Mouse (Mus musculus) myocyte (in vitro differentiated cells): ENCODE data around the gene 1700123O20Rik. TPM values are rescaled to one million over a fixed set of nuclear protein-coding genes. Genes with fewer than 3 reads are reported as not detected.
A peak's percentile ranks its signal among the peaks of the same experiment; 100 is the strongest.

Source experiments
- H3K27me3 ChIP-seq: one replicate; pipeline ENCODE4 v1.6.1; 2011; ENCODE audit not compliant: control insufficient read depth, insufficient read depth, insufficient read length
- H3K36me3 ChIP-seq: one replicate; pipeline ENCODE4 v1.6.1; 2011; ENCODE audit not compliant: control insufficient read depth, insufficient read depth
- H3K4me2 ChIP-seq: one replicate; pipeline ENCODE4 v1.6.1; 2011; ENCODE audit warnings: low read depth, control low read depth
- H3K4me3 ChIP-seq: one replicate; pipeline ENCODE4 v1.5.1; 2011; ENCODE audit warnings: mild to moderate bottlenecking, control low read depth, moderate library complexity
- H3K79me2 ChIP-seq: one replicate; pipeline ENCODE4 v1.6.1; 2011; ENCODE audit not compliant: control insufficient read depth, insufficient read depth
- H3ac ChIP-seq: one replicate; pipeline ENCODE4 v1.6.1; 2011; ENCODE audit not compliant: control insufficient read depth, insufficient read length
- CEBPB ChIP-seq: IDR thresholded peaks from 2 replicates; pipeline ENCODE4 v1.6.1; 2011; ENCODE audit warnings: mild to moderate bottlenecking, moderate library complexity; ENCODE audit not compliant: poor library complexity, insufficient read depth, severe bottlenecking
- E2F4 ChIP-seq: IDR thresholded peaks from one replicate; pipeline ENCODE4 v1.6.1; 2011; ENCODE audit warnings: mild to moderate bottlenecking, control low read depth, moderate library complexity; ENCODE audit not compliant: insufficient read depth
- MAX ChIP-seq: IDR thresholded peaks from one replicate; pipeline ENCODE4 v1.6.1; 2011; ENCODE audit warnings: low read depth, mild to moderate bottlenecking, control low read depth
- MYOD1 ChIP-seq, 3 experiments: IDR thresholded peaks; one replicate each; pipeline ENCODE4 v1.6.1; 2011; ENCODE audit warnings: control low read depth in 2 of 3, low read depth in 2 of 3, mild to moderate bottlenecking in 2 of 3, moderate library complexity in 1 of 3; ENCODE audit not compliant: insufficient read length in 2 of 3, control insufficient read depth in 1 of 3
- MYOG ChIP-seq, 3 experiments: IDR thresholded peaks; one replicate each; pipeline ENCODE4 v1.6.1; 2011; ENCODE audit warnings: control low read depth in 2 of 3, low read depth in 2 of 3, mild to moderate bottlenecking in 2 of 3; ENCODE audit not compliant: insufficient read length in 2 of 3, control insufficient read depth in 1 of 3, insufficient read depth in 1 of 3
- POLR2A ChIP-seq: IDR thresholded peaks from one replicate; pipeline ENCODE4 v1.6.1; 2011; ENCODE audit warnings: low read depth, mild to moderate bottlenecking, control low read depth, moderate library complexity; ENCODE audit not compliant: insufficient read length
- POLR2AphosphoS2 ChIP-seq: IDR thresholded peaks from one replicate; pipeline ENCODE4 v1.6.1; 2011; ENCODE audit warnings: low read depth, control low read depth; ENCODE audit not compliant: insufficient read length
- REST ChIP-seq: IDR thresholded peaks from one replicate; pipeline ENCODE4 v1.6.1; 2011; ENCODE audit warnings: mild to moderate bottlenecking, control low read depth, moderate library complexity; ENCODE audit not compliant: insufficient read depth, insufficient read length
- SRF ChIP-seq: IDR thresholded peaks from one replicate; pipeline ENCODE4 v1.6.1; 2011; ENCODE audit warnings: low read depth; ENCODE audit not compliant: control insufficient read depth, insufficient read length
- TCF12 ChIP-seq: IDR thresholded peaks from one replicate; pipeline ENCODE4 v1.6.1; 2011; ENCODE audit warnings: mild to moderate bottlenecking, control low read depth; ENCODE audit not compliant: poor library complexity, insufficient read depth, severe bottlenecking
- TCF3 ChIP-seq: IDR thresholded peaks from one replicate; pipeline ENCODE4 v1.6.1; 2011; ENCODE audit warnings: low read depth, control low read depth; ENCODE audit not compliant: insufficient read length
- USF1 ChIP-seq: IDR thresholded peaks from one replicate; pipeline ENCODE4 v1.6.1; 2011; ENCODE audit warnings: low read depth, mild to moderate bottlenecking, control low read depth, moderate library complexity
- polyA plus RNA-seq: library from polyadenylated mRNA; unstranded; fragments of >200 nt; fragmentation: generic; extraction: Trizol; gene quantifications from one replicate; pipeline ENCODE4 v1.2.1, GENCODE M21; 2012; ENCODE audit warnings: missing spikeins

The 1700123O20Rik gene
- polyA plus RNA-seq, 1 experiment: 36.3 TPM

DNA sequence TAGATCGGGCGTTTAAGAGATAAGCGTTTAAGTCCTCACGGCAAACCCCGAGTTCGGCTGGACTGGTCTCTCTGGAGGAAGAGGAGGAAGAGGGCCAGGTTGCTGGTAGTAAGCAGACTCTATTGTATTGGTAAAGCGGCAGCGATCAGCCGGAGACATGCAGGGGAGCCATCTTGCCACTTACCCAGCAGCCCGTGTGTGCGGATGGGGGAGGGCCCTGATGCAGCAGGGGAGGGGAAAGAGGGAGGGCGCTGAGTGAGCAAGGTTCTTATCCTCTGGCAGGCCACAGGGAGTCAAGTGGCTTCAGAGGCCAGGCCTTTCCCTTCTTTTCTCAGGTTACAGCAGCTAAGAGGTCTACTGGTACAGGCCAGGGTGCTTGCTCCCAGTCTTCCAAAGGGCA, 32.5 kb upstream of the 1700123O20Rik start:
- H3K27me3 ChIP-seq: no peaks in the 10 kb centered on the region
- peaks cover 12% of the 10 kb centered on the region for H3K36me3 ChIP-seq
- H3K79me2 ChIP-seq: peaks cover 28% of the 10 kb centered on the region
- H3K4me2 ChIP-seq: peak overlapping the region; percentile 90
- TF ChIP-seq SRF: no peak
- no peak for TF ChIP-seq TCF3
- no peak for TF ChIP-seq REST
- TF ChIP-seq POLR2A: peak; percentile 96
- peak; percentile 98 for TF ChIP-seq POLR2AphosphoS2
- no peak for TF ChIP-seq CEBPB
- TF ChIP-seq MYOG (IDR thresholded peaks at IDR 0.05; ENCODE audit: control insufficient read depth in 1 of 3, insufficient read depth in 1 of 3, insufficient read length in 2 of 3, low read depth in 2 of 3): no peak
- TF ChIP-seq E2F4: no peak
- H3K4me3 ChIP-seq: peak overlapping the region; percentile 57
- H3ac ChIP-seq: peak overlapping the region; percentile 33

DNA sequence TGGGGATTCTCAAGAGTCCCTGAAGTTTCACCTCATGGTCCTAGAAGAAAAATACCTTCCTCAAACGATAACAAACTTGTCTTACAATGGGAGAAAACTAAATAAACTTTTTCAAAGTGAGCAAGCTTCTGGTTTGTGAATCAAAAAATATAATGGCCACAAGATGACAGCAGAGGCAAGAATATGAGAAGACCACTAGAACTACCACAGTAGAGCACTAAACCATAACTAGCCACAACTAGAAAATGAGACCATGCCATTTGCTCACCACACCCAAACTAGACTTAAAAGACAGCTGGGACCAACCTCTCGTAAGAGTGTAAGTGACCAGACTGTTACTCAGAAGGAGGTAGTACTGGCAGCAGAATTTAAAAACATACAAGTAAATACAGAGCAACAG, 26.0 kb upstream of the 1700123O20Rik start:
- peaks cover 45% of the 10 kb centered on the region for H3K36me3 ChIP-seq
- TF ChIP-seq CEBPB: no peak
- TF ChIP-seq POLR2A: no peak
- TF ChIP-seq REST: no peak
- no peak for TF ChIP-seq SRF
- H3K4me2 ChIP-seq: no peak overlapping the region
- H3ac ChIP-seq: no peak overlapping the region
- no peak overlapping the region for H3K4me3 ChIP-seq
- no peaks in the 10 kb centered on the region for H3K27me3 ChIP-seq
- peaks cover 5% of the 10 kb centered on the region for H3K79me2 ChIP-seq

DNA sequence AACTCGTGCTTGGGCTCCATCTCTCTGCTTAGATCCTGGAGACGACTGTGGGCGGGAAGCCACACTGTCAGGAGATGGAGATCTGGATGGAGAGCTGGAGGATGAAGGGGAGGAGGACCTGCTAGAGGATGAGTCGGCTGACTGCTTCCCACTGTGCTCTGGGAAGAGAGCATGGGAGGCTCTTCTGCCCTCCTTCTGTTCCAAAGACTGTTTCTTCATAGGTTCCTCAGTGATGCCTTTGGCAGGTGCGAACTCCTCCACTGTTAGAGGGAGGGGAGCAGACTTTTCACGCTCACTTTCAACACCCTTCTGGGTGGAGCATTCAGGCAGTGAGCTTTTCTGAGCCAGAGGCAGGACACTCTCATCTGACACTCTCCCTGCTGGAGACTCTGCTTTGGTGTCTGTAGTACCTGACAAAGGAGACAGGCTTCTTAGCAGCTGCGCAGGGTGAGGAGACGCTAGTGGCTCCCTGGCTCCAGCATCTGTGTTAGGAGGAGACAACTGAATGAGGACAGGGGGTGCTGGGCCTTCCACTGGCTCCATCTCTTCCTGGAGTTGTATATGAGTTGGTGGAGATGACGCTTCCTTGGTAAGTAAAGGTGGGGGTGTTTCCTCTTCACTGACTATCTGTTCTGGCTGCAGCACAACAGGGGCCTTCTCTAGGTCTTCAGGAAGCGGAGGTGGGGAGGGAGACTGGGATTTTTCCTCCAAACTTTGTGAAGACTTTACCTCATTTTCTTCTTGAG, 21.4 kb upstream of the 1700123O20Rik start:
- no peaks in the 10 kb centered on the region for H3K27me3 ChIP-seq

DNA sequence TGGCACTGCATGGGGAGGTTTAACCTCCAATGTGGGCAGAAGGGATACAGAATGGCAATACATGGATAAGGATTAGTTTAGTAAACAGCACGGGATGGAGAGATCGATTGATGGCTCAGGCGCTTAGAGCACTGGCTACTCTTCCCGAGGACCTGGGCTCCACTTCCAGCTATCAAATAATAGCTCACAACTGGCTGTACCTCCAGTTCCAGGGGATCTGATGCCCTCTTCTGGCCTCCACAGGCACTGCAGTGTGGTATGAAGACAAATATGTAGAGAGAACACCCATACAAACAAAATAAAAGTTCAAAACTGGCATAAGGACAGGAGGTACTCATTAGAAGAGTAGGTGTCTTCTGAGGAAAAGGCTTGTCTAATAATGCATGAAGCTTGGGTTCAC, 16.6 kb upstream of the 1700123O20Rik start:
- Histone ChIP-seq H3K4me2 (no peak overlapping the region), H3K27me3 (no peaks in the 10 kb centered on the region), H3K36me3 (peaks cover 23% of the 10 kb centered on the region), H3ac (no peak overlapping the region), H3K79me2 (peaks cover 3% of the 10 kb centered on the region), H3K4me3 (no peak overlapping the region)
- TF ChIP-seq USF1 (no peak), POLR2A (no peak), TCF12 (no peak), MYOD1 (IDR thresholded peaks at IDR 0.05; ENCODE audit: control insufficient read depth in 1 of 3, insufficient read length in 2 of 3, low read depth in 2 of 3) (no peak), REST (no peak), E2F4 (no peak), CEBPB (no peak), SRF (no peak), TCF3 (no peak), MAX (no peak)

More for the DNA sequence above, 21.4 kb upstream of the 1700123O20Rik start:
- no peak overlapping the region for H3K4me3 ChIP-seq
- H3K4me2 ChIP-seq: no peak overlapping the region
- H3K79me2 ChIP-seq: no peaks in the 10 kb centered on the region
- H3K36me3 ChIP-seq: peaks cover 45% of the 10 kb centered on the region
- TF ChIP-seq POLR2A (no peak), TCF12 (no peak), REST (no peak), CEBPB (no peak), MYOD1 (IDR thresholded peaks at IDR 0.05; ENCODE audit: control insufficient read depth in 1 of 3, insufficient read length in 2 of 3, low read depth in 2 of 3) (no peak), MAX (no peak), SRF (no peak), E2F4 (no peak), TCF3 (no peak)
- H3ac ChIP-seq: no peak overlapping the region

DNA sequence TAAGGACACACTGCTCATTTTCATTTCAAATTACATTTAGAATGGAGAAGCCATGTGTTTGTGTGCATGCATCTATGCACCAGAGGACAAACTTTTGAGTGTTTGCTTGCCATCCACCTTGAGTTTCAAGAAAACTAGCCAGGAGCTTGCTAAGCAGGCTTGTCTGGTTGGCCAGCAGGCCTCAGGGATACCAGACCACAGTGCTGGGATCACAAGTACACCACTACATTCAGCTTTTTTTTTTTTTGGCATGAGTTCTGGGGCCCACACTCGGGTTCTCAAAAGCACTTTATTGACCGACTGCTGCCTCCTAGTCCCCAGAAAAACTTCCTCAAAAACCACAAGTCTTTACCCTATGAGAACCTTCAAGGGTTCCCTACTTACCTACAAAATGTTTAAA, 11.7 kb upstream of the 1700123O20Rik start:
- H3K79me2 ChIP-seq: peaks cover 3% of the 10 kb centered on the region
- no peaks in the 10 kb centered on the region for H3K27me3 ChIP-seq
- TF ChIP-seq TCF3 (no peak), MYOG (IDR thresholded peaks at IDR 0.05; ENCODE audit: control insufficient read depth in 1 of 3, insufficient read depth in 1 of 3, insufficient read length in 2 of 3, low read depth in 2 of 3) (no peak), POLR2A (no peak), MAX (no peak), TCF12 (no peak), MYOD1 (IDR thresholded peaks at IDR 0.05; ENCODE audit: control insufficient read depth in 1 of 3, insufficient read length in 2 of 3, low read depth in 2 of 3) (no peak), REST (no peak), USF1 (no peak), E2F4 (no peak), POLR2AphosphoS2 (no peak), SRF (no peak), CEBPB (no peak)
- peaks cover 26% of the 10 kb centered on the region for H3K36me3 ChIP-seq
- H3ac ChIP-seq: no peak overlapping the region
- H3K4me2 ChIP-seq: no peak overlapping the region
- no peak overlapping the region for H3K4me3 ChIP-seq
